Mouse (Mus musculus): ENCODE data around the gene Rnase2b. TPM values are rescaled to one million over a fixed set of nuclear protein-coding genes. Genes with fewer than 3 reads are reported as not detected.

The Rnase2b gene
- polyA plus RNA-seq, 1 experiment from 2014 or later: not detected

DNA sequence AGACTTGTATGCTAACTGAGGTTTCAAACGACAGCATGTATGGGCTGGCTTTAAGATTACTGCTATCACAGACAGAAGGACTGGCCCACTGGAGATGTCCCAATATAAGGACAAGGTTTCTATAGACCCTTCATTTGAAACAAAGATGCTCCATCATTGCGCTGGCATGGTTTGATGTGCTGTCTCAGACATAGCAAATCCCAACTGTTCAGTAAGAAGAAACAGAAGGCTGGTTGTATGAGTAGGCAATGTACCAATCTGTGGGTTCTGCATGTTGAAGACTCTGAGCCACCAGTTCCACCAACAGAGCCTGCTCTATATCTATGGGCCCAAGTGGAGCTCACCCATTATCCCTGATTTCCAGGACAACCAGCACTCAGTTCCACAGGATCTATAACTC is 41.1 kb downstream of the Rnase2b start, which contains the start of gene Ear14:
Gene Ear14 (plus strand): TSS at position 277 of the 400 bp plus-strand sequence.
- Histone ChIP-seq H3K4me1 (no peaks in the 10 kb centered on the region), H3K4me2 (replicated peaks) (no peak within 1 kb of the TSS), H3K4me3 (no peak within 1 kb of the TSS), H3K9ac (no peak within 1 kb of the TSS), H3K27me3 (no peaks in the 10 kb centered on the region), H3K36me3 (no peaks in the 10 kb centered on the region), H3K27ac (no peak within 1 kb of the TSS), H3K9me3 (no peaks in the 10 kb centered on the region)
- 73% methylated on average over 2 of the region's 2 CpGs for WGBS
- ATAC-seq (ENCODE audit: low FRiP score, low read depth): no peak

Other genes starting within 250 kb of the Rnase2b start
- 177 and 184 TPM in 2 replicates for gene Osgep, start 237.4 kb upstream of the Rnase2b start, polyA plus RNA-seq (2015; fragmentation: Nextera tagmentation; extraction: Ambion mirVana)
- gene Apex1, start 237.3 kb upstream of the Rnase2b start, polyA plus RNA-seq (2015; fragmentation: Nextera tagmentation; extraction: Ambion mirVana): 286 and 290 TPM in 2 replicates
- 46.8 and 47.4 TPM in 2 replicates for gene Pip4p1, start 231.4 kb upstream of the Rnase2b start, polyA plus RNA-seq (2015; fragmentation: Nextera tagmentation; extraction: Ambion mirVana)
- 51.6 and 56.9 TPM in 2 replicates for gene Pnp, start 231.2 kb upstream of the Rnase2b start, polyA plus RNA-seq (2015; fragmentation: Nextera tagmentation; extraction: Ambion mirVana)
- gene Gm49342, start 217.7 kb upstream of the Rnase2b start, polyA plus RNA-seq (2015; fragmentation: Nextera tagmentation; extraction: Ambion mirVana): not detected in 2 replicates
- gene Pnp2, start 206.3 kb upstream of the Rnase2b start, polyA plus RNA-seq (2015; fragmentation: Nextera tagmentation; extraction: Ambion mirVana): 0.37 and 0.42 TPM in 2 replicates
- gene Rnase10, start 154.5 kb upstream of the Rnase2b start, polyA plus RNA-seq (2015; fragmentation: Nextera tagmentation; extraction: Ambion mirVana): 0.17 TPM in 1 of 2 replicates, not detected in the other
- not detected in 2 replicates for gene Rnase9, start 120.4 kb upstream of the Rnase2b start, polyA plus RNA-seq (2015; fragmentation: Nextera tagmentation; extraction: Ambion mirVana)
- not detected in 2 replicates for gene Rnase11, start 112.1 kb upstream of the Rnase2b start, polyA plus RNA-seq (2015; fragmentation: Nextera tagmentation; extraction: Ambion mirVana)
- gene Rnase12, start 104.6 kb upstream of the Rnase2b start, polyA plus RNA-seq (2015; fragmentation: Nextera tagmentation; extraction: Ambion mirVana): not detected in 2 replicates
- gene Olfr750, start 87.8 kb upstream of the Rnase2b start, polyA plus RNA-seq (2015; fragmentation: Nextera tagmentation; extraction: Ambion mirVana): 0.03 TPM in 1 of 2 replicates, not detected in the other
- gene Rnase4, start 71.2 kb upstream of the Rnase2b start, polyA plus RNA-seq (2015; fragmentation: Nextera tagmentation; extraction: Ambion mirVana): 30.2 and 31.4 TPM in 2 replicates
- 6.7 and 7.6 TPM in 2 replicates for gene Ang, start 71.1 kb upstream of the Rnase2b start, polyA plus RNA-seq (2015; fragmentation: Nextera tagmentation; extraction: Ambion mirVana)
- not detected in 2 replicates for gene Eddm3b, start 47.8 kb upstream of the Rnase2b start, polyA plus RNA-seq (2015; fragmentation: Nextera tagmentation; extraction: Ambion mirVana)
- 0.97 and 1.2 TPM in 2 replicates for gene Rnase6, start 38.4 kb upstream of the Rnase2b start, polyA plus RNA-seq (2015; fragmentation: Nextera tagmentation; extraction: Ambion mirVana)
- gene Rnase1, start 15.5 kb upstream of the Rnase2b start, polyA plus RNA-seq (2015; fragmentation: Nextera tagmentation; extraction: Ambion mirVana): 0.14 TPM in 1 of 2 replicates, not detected in the other
- gene Ang2, start 36.9 kb downstream of the Rnase2b start, polyA plus RNA-seq (2015; fragmentation: Nextera tagmentation; extraction: Ambion mirVana): not detected in 2 replicates
- not detected in 2 replicates for gene Ear14, start 41.1 kb downstream of the Rnase2b start, polyA plus RNA-seq (2015; fragmentation: Nextera tagmentation; extraction: Ambion mirVana)
- not detected in 2 replicates for gene Rnase2a, start 93.9 kb downstream of the Rnase2b start, polyA plus RNA-seq (2015; fragmentation: Nextera tagmentation; extraction: Ambion mirVana)
- not detected in 2 replicates for gene Gm7247, start 199.5 kb downstream of the Rnase2b start, polyA plus RNA-seq (2015; fragmentation: Nextera tagmentation; extraction: Ambion mirVana)
- not detected in 2 replicates for gene Vmn2r88, start 248.6 kb downstream of the Rnase2b start, polyA plus RNA-seq (2015; fragmentation: Nextera tagmentation; extraction: Ambion mirVana)

All from limb, embryonic 13.5 days (tissue).